ENCODE assay signal across 24 mouse cellular contexts in the genomic region with DNA sequence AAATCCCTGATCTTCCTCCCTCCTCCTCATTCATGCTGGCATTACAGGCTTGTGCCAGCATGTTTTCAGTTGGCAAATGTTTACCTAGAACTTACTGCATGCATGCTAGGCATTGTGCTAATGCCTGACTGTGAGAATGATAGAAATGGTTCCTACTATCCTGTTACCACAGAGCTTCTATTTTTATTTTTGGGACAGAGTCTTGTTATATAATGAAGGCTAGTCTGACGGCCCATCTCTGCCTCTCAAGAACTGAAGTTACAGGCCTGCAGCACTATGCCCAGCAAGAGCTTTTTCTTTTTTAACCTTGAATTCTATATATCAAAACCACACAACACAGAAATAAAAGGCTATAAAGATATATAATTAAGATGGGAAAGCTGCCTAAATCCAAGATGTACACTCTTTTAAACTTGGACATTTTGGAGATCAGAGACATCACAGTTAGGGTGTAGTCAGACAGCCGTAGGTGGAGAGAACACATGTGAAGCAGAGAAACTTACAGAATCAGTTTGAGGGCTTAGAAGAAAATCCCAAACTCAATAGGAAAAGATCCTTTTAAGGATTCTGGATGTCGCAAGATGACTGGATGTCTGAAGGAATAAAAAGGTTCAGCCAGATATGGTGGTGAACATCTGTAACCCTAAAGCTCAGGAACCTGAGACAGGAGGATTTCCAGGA.
"Had no signal": no experiment of that assay in that cellular context is flagged by ENCODE, and none has a peak within 500 bp of the region (broad histone marks: within the 10 kb centered on the region; RNA-seq: fewer than 3 reads in every experiment).

No protein-coding gene starts in this region.

- H3K36me3 ChIP-seq: heart, embryonic 12.5 days; hindbrain, embryonic 12.5 days; intestine, embryonic 15.5 days; limb, embryonic 10.5 days; limb, embryonic 12.5 days; liver, embryonic 13.5 days; liver, embryonic 15.5 days had no signal

- ATAC-seq: hindbrain, embryonic 16.5 days; inflammation-experienced regulatory T-cells, adult 6 months; intestine, embryonic 15.5 days; intestine, postnatal 0 days had no signal

- H3K4me3 ChIP-seq: heart, adult 2 months; heart, embryonic 12.5 days; hindbrain, embryonic 12.5 days; intestine, embryonic 15.5 days; layer of hippocampus, adult 2 months; limb, embryonic 10.5 days; limb, embryonic 12.5 days; liver, embryonic 13.5 days; liver, embryonic 15.5 days had no signal

- H3K27me3 ChIP-seq: intestine, embryonic 15.5 days had no signal

- H3K4me1 ChIP-seq: heart, embryonic 12.5 days; hindbrain, embryonic 12.5 days; limb, embryonic 12.5 days had no signal

- H3K9me3 ChIP-seq: heart, embryonic 12.5 days; hindbrain, embryonic 12.5 days; limb, embryonic 10.5 days; limb, embryonic 12.5 days; liver, embryonic 13.5 days; liver, embryonic 15.5 days had no signal

- H3K27ac ChIP-seq: heart, adult 2 months; hindbrain, embryonic 12.5 days; hindbrain, embryonic 14.5 days; intestine, embryonic 15.5 days; layer of hippocampus, adult 2 months; limb, embryonic 10.5 days; limb, embryonic 12.5 days; liver, embryonic 13.5 days; liver, embryonic 15.5 days had no signal

- DNase-seq: gastrocnemius, postnatal 14 days; gastrocnemius, postnatal 36 days; heart, adult 11 months; heart, adult 2 months; heart, postnatal 14 days; heart, postnatal 36 days; kidney, adult 18-20 months; kidney, adult 8-10 months; kidney, postnatal 10 days; kidney, postnatal 25 days; kidney, postnatal 4 days; liver; liver, embryonic 13.5 days had no signal
